Mouse (Mus musculus): Measurements from ENCODE around the gene Arid1b.

GRCm38 (mm10) chr17:5059092-5059601 is 65.0 kb downstream of the Arid1b start:
- TF ChIP-seq CTCF (IDR thresholded peaks at IDR 0.05; ENCODE audit: extremely low read depth, insufficient read length, insufficient replicate concordance, low read depth, low read length) (no peak), POLR2A (IDR thresholded peaks at IDR 0.05; ENCODE audit: low read depth, low read length) (no peak)

Data from small intestine, adult 2 months (tissue).